Mouse (Mus musculus) heart, adult 2 months (tissue): ENCODE measurements at regions not wholly inside any gene's neighbourhood (a gene's known extent, or its start where the extent isn't known, plus 50 kb on each side); places are given as distances from the start of the nearest gene placed in this dataset.
A peak's percentile ranks its signal among the peaks of the same experiment; 100 is the strongest.

Experiments
- DNase-seq, 2 experiments: peaks; one replicate each; pipeline ENCODE4 v3.0.0; 2021
- H3K27ac ChIP-seq: fragments of 200-600 bp; 2 replicates; pipeline ENCODE4 v1.8.1; 2022
- H3K27me3 ChIP-seq: fragments of 200-500 bp; 2 replicates; pipeline ENCODE4 v1.6.1; 2012; ENCODE audit warnings: mild to moderate bottlenecking, low read length, inconsistent platforms, mixed read lengths; ENCODE audit not compliant: control insufficient read depth, insufficient read depth
- H3K36me3 ChIP-seq: fragments of 200-500 bp; 2 replicates; pipeline ENCODE4 v1.6.1; 2012; ENCODE audit warnings: low read length, inconsistent platforms; ENCODE audit not compliant: control insufficient read depth, insufficient read depth
- H3K4me1 ChIP-seq: fragments of 200-500 bp; 2 replicates; pipeline ENCODE4 v1.6.1; 2011; ENCODE audit warnings: low read length; ENCODE audit not compliant: control insufficient read depth, insufficient read depth
- H3K4me3 ChIP-seq: fragments of 200-600 bp; 2 replicates; pipeline ENCODE4 v1.8.1; 2022
- H3K79me2 ChIP-seq: fragments of 200-500 bp; replicated peaks from 2 replicates; pipeline ENCODE4 v1.6.1; 2012; ENCODE audit warnings: mild to moderate bottlenecking, inconsistent platforms, low read length, moderate library complexity, mixed read lengths; ENCODE audit not compliant: control insufficient read depth, insufficient read depth
- H3K9ac ChIP-seq: fragments of 200-500 bp; 2 replicates; pipeline ENCODE4 v1.6.1; 2012; ENCODE audit warnings: low read depth, mild to moderate bottlenecking, control low read depth, inconsistent platforms, low read length, mixed read lengths
- CTCF ChIP-seq: fragments of 200-600 bp; IDR thresholded peaks from 2 replicates; pipeline ENCODE4 v1.8.1; 2022; ENCODE audit warnings: antibody characterized with exemption, mild to moderate bottlenecking, moderate library complexity
- EP300 ChIP-seq: fragments of 200-500 bp; IDR thresholded peaks from 2 replicates; pipeline ENCODE4 v1.6.1; 2011; ENCODE audit warnings: low read depth, low read length, control low read depth; ENCODE audit not compliant: insufficient read depth
- POLR2A ChIP-seq: fragments of 200-500 bp; IDR thresholded peaks from 2 replicates; pipeline ENCODE4 v1.6.1; 2011; ENCODE audit warnings: mild to moderate bottlenecking, low read depth, low read length, control low read depth; ENCODE audit not compliant: insufficient read depth
- WGBS: fragments of 180-500 bp; shearing (Covaris S2); methylation state at CpG from one replicate; pipeline ENCODE4 v1.1.7; 2018; 5-methylcytosine and 5-hydroxymethylcytosine counted together
- intact Hi-C: fragments of 180-260 bp; cut with DNase I; formaldehyde crosslinking; loops from one replicate; pipeline ENCODE4 v1.15.1; 2025

DNA sequence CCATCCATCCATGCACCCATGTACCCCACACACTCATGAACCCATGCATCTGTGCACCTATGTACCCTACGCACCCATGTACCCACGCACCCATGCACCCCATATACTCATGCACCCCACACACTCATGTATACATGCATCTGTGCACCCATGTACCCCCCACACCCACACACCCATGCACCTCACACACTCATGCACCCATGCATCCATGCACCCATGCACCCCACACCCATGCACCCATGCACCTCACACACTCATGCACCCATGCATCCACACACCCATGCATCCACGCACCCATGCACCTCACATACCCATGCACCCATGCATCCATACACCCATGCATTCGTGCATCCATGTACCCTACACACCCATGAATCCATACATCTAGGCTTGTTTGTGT lies 63.6 kb downstream of the 4930564D02Rik start:
- no peak overlapping the region for H3K9ac ChIP-seq
- no peak for TF ChIP-seq EP300
- no peak for TF ChIP-seq CTCF
- TF ChIP-seq POLR2A: no peak
- H3K27me3 ChIP-seq: no peaks in the 10 kb centered on the region
- H3K4me1 ChIP-seq: no peaks in the 10 kb centered on the region
- no peak overlapping the region for H3K4me3 ChIP-seq
- intact Hi-C loops: no loop called here
- DNase-seq: no peak
- no peaks in the 10 kb centered on the region for H3K79me2 ChIP-seq
- H3K36me3 ChIP-seq: no peaks in the 10 kb centered on the region
- 91% methylated on average over 4 of the region's 4 CpGs for WGBS
- H3K27ac ChIP-seq: no peak overlapping the region

DNA sequence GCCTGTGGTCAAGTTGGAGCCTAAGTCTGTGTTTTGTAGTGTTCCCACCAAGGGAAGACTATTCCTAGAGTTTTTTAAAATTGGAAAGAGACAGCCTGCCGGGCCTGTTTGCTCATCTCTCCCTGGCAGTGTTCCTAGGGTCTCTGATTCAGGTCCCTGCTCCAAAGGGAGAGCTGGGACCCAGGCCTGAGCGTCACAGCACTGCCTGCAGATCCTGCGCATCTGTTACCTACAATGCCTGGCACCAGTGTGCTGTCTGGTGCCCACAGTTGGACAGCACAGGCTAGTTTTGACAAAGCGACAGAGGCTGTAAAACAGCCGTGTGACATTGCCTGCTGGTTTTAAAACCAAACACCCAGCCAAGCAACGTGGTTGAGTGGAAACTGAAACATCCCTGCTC lies 64.4 kb downstream of the 4930564D02Rik start:
- Histone ChIP-seq H3K4me3 (no peak overlapping the region), H3K27ac (no peak overlapping the region), H3K79me2 (no peaks in the 10 kb centered on the region), H3K36me3 (no peaks in the 10 kb centered on the region), H3K4me1 (no peaks in the 10 kb centered on the region), H3K9ac (no peak overlapping the region), H3K27me3 (no peaks in the 10 kb centered on the region)
- intact Hi-C loops: no loop called here
- WGBS: 76% methylated on average over 6 of the region's 6 CpGs
- no peak for DNase-seq
- no peak for TF ChIP-seq CTCF
- no peak for TF ChIP-seq POLR2A
- no peak for TF ChIP-seq EP300

- TF ChIP-seq EP300: no peak
- TF ChIP-seq POLR2A: no peak
- no peak for TF ChIP-seq CTCF
- Histone ChIP-seq H3K27me3 (no peaks in the 10 kb centered on the region), H3K27ac (no peak overlapping the region), H3K4me3 (no peak overlapping the region), H3K9ac (no peak overlapping the region), H3K79me2 (no peaks in the 10 kb centered on the region), H3K36me3 (no peaks in the 10 kb centered on the region), H3K4me1 (no peaks in the 10 kb centered on the region)
- 73% methylated on average over 4 of the region's 4 CpGs for WGBS
- intact Hi-C loops: no loop called here
- no peak for DNase-seq
These were observed 66.4 kb downstream of the 4930564D02Rik start for GRCm38 (mm10) chr3:105133011-105133410.

DNA sequence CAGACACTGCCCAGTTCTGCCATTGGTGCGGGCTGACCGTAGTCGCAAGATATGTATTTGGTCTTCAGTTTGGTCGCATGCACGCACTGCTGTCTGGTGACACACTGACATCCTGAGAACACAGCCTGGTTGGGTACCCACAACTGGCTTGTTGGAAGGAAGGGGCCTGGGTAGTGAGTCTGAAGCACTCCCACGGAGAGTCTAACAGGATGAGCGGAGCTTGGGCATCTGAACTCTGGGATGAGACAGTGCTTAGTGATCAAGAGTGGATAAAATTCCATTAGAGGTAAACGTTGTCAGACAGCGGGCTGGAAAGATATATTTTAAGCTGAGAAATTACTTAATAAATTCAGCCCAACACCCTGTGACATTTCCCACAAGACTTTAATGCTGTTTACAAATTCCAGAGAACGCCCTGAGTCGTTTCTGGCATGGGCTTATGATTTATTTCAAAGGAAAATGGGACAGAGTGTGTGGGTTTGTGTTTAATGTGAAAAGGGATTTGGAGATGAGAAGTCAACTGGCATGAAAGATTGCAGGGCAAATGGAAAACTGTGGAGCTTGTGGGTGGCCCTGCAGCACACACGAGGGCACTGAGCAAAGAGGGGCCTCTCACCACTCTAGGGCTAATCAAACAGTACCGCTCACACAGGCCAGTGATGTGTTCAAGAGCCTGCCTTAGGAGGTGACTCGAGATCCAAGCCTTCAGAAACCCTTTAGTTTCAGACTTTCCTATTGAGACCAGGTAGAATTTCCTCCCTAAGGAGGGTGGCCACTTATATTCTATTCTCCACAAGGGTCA lies 74.7 kb downstream of the 4930564D02Rik start:
- Histone ChIP-seq H3K4me1 (no peaks in the 10 kb centered on the region), H3K9ac (no peak overlapping the region), H3K27me3 (no peaks in the 10 kb centered on the region), H3K36me3 (no peaks in the 10 kb centered on the region), H3K4me3 (no peak overlapping the region), H3K27ac (no peak overlapping the region), H3K79me2 (no peaks in the 10 kb centered on the region)
- 80% methylated on average over 14 of the region's 14 CpGs for WGBS
- TF ChIP-seq CTCF (no peak), EP300 (no peak), POLR2A (no peak)
- intact Hi-C loops: no loop called here
- no peak for DNase-seq

DNA sequence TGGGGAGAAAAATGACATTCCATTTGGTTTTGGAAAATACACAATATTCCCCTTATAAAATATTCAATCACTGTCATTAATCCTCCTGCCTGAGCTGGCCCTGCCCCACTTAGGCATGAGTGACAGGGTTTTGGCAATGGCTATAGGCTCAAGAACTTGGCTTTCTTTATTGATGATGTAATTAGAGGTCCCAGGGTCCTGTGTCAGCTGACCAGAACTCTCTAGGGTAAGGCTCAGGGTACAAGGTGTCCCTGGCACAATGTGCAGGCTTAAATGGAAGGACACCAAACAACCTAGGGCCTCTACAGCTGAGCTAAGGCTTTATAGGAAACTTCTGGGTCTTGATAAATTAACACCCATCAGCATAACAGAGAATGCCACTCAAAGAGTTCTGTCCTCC lies 76.0 kb downstream of the 4930564D02Rik start:
- TF ChIP-seq EP300 (0 out of 2 replicates have a peak, but pooled peaks have one; percentile 12), POLR2A (no peak)
- H3K79me2 ChIP-seq: no peaks in the 10 kb centered on the region
- peak in 1 of 2 experiments; percentile 38 for DNase-seq
- H3K9ac ChIP-seq: no peak overlapping the region
- no peaks in the 10 kb centered on the region for H3K27me3 ChIP-seq
- no peak overlapping the region for H3K27ac ChIP-seq
- no peaks in the 10 kb centered on the region for H3K4me1 ChIP-seq
- intact Hi-C loops: no loop called here
- no peak overlapping the region for H3K4me3 ChIP-seq
- no peaks in the 10 kb centered on the region for H3K36me3 ChIP-seq

DNA sequence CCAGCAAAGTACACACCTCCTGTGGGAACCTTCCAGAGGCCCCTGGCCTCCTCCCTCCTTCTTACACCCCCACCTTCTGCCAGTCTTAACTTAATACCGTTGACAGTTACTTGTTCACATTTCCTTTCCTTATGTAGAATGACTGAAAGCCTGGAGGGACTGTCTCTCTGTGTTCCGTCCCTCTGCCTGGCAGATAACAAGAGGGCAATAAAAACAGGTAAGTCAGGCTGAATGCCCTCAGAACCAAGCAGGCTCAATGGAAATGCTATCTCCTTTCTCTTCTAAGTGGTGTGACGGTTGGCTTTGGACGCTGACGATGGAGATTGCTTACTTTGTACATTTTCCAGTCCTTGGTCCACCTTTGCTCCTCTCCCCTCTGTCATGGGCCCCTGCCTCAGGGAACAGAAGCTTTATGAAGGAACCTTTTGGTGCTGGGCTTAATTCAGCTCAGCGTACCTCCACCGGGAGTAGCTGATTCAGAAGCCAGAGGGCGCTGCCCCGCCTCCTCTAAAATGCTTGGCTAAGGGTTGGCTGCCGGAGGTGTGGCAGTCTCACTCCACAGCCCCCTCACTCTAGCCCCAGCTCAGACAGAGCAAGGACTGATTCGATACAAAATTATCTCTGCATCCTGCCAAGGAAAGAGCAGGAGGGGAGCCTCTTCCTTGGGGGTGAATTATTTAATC lies 85.0 kb downstream of the 4930564D02Rik start:
- H3K9ac ChIP-seq: no peak overlapping the region
- no peaks in the 10 kb centered on the region for H3K27me3 ChIP-seq
- no peak overlapping the region for H3K4me3 ChIP-seq
- intact Hi-C loops: no loop called here
- peak; percentile 10 to 44 for DNase-seq
- no peak overlapping the region for H3K27ac ChIP-seq
- no peaks in the 10 kb centered on the region for H3K4me1 ChIP-seq
- H3K79me2 ChIP-seq: no peaks in the 10 kb centered on the region
- no peaks in the 10 kb centered on the region for H3K36me3 ChIP-seq
- TF ChIP-seq CTCF: peak; percentile 70
- TF ChIP-seq EP300: no peak
- WGBS: 15% methylated on average over 11 of the region's 11 CpGs
